In the genomic region with DNA sequence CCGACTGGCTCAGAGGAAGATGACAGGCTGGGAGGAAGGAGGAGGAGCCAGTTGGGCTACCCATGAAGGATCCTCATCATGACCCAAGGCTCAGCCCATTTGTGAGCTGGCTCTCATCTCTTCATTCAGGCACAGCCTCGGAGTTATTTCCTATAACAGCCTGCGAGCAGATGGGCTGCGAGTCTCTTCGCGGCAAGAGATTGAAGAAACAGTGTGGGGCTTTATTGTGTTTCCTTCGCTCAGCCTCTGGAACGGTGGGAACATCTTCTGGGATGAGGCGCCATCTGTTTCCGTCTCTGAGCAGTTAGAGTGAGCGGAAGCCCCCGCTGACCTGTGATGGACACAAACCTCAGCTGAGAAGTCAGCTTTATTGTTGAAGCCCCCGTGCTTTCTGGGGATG, we compare ENCODE assay signal across 15 mouse cellular contexts.
A peak's percentile ranks its signal among the peaks of the same experiment; 100 is the strongest.
DNase-seq lines count a peak whose midpoint lies in the region; ATAC-seq lines count a peak whose summit lies in the region.
"Had no signal": no experiment of that assay in that cellular context is flagged by ENCODE, and none has a peak within 500 bp of the region (broad histone marks: within the 10 kb centered on the region; RNA-seq: fewer than 3 reads in every experiment).

No protein-coding gene starts in this region.

- H3K9ac ChIP-seq in hindbrain, embryonic 16.5 days (ENCODE audit: low read depth, low read length) = no peak overlapping the region
- no peak overlapping the region for H3K9ac ChIP-seq in midbrain, embryonic 16.5 days (ENCODE audit: low read depth, low read length)
- no peak overlapping the region for H3K9ac ChIP-seq in neural tube, embryonic 15.5 days (replicated peaks)
- H3K9ac ChIP-seq: embryonic facial prominence, embryonic 12.5 days; heart, embryonic 12.5 days; lung, embryonic 14.5 days had no signal

- H3K27me3 ChIP-seq in hindbrain, embryonic 16.5 days (replicated peaks; ENCODE audit: control insufficient read depth, insufficient read depth, low read length) = no peaks in the 10 kb centered on the region
- H3K27me3 ChIP-seq in hindbrain, embryonic 10.5 days (ENCODE audit: insufficient read depth, poor library complexity, severe bottlenecking) = no peaks in the 10 kb centered on the region
- H3K27me3 ChIP-seq in midbrain, embryonic 10.5 days (ENCODE audit: low read depth, poor library complexity, severe bottlenecking) = peaks cover 28% of the 10 kb centered on the region
- no peaks in the 10 kb centered on the region for H3K27me3 ChIP-seq in midbrain, embryonic 16.5 days (ENCODE audit: control insufficient read depth, insufficient read depth, low read depth, low read length)
- H3K27me3 ChIP-seq in neural tube, embryonic 15.5 days (replicated peaks) = no peaks in the 10 kb centered on the region
- H3K27me3 ChIP-seq: embryonic facial prominence, embryonic 12.5 days; heart, embryonic 12.5 days; Patski had no signal

- no peaks in the 10 kb centered on the region for H3K9me3 ChIP-seq in hindbrain, embryonic 16.5 days (ENCODE audit: control insufficient read depth, low read length)
- no peaks in the 10 kb centered on the region for H3K9me3 ChIP-seq in hindbrain, embryonic 10.5 days
- H3K9me3 ChIP-seq in midbrain, embryonic 10.5 days (replicated peaks) = 0 out of 2 replicates have a peak, but pooled peaks cover 10% of the 10 kb centered on the region
- H3K9me3 ChIP-seq in midbrain, embryonic 16.5 days (replicated peaks; ENCODE audit: control insufficient read depth, low read length, poor library complexity, severe bottlenecking) = no peaks in the 10 kb centered on the region; the same call in 1 of the 2 replicates
- no peaks in the 10 kb centered on the region for H3K9me3 ChIP-seq in neural tube, embryonic 15.5 days (replicated peaks)
- H3K9me3 ChIP-seq: embryonic facial prominence, embryonic 12.5 days had no signal

- 0 out of 2 replicates have a peak overlapping the region, but pooled peaks have one; percentile 0 for H3K27ac ChIP-seq in hindbrain, embryonic 16.5 days (ENCODE audit: low read depth, low read length)
- no peak overlapping the region; the same call in 1 of the 2 replicates for H3K27ac ChIP-seq in hindbrain, embryonic 10.5 days
- peak overlapping the region; percentile 59 for H3K27ac ChIP-seq in midbrain, embryonic 10.5 days (replicated peaks)
- no peak overlapping the region; the same call in 1 of the 2 replicates for H3K27ac ChIP-seq in midbrain, embryonic 16.5 days (ENCODE audit: low read length)
- peak overlapping the region; percentile 37 for H3K27ac ChIP-seq in neural tube, embryonic 15.5 days (replicated peaks)
- H3K27ac ChIP-seq: embryonic facial prominence, embryonic 12.5 days had no signal

- H3K36me3 ChIP-seq in hindbrain, embryonic 16.5 days (ENCODE audit: control insufficient read depth, insufficient read depth, low read length) = no peaks in the 10 kb centered on the region
- H3K36me3 ChIP-seq in hindbrain, embryonic 10.5 days = no peaks in the 10 kb centered on the region
- no peaks in the 10 kb centered on the region for H3K36me3 ChIP-seq in midbrain, embryonic 10.5 days
- no peaks in the 10 kb centered on the region for H3K36me3 ChIP-seq in midbrain, embryonic 16.5 days (ENCODE audit: control insufficient read depth, insufficient read depth, low read length)
- no peaks in the 10 kb centered on the region for H3K36me3 ChIP-seq in neural tube, embryonic 15.5 days
- H3K36me3 ChIP-seq: embryonic facial prominence, embryonic 12.5 days; heart, embryonic 12.5 days had no signal

- peaks cover 7% of the 10 kb centered on the region; the same call in 1 of the 2 replicates for H3K4me1 ChIP-seq in hindbrain, embryonic 16.5 days (ENCODE audit: control insufficient read depth, insufficient read depth, low read depth, low read length)
- H3K4me1 ChIP-seq in hindbrain, embryonic 10.5 days (replicated peaks) = peaks cover 28% of the 10 kb centered on the region
- H3K4me1 ChIP-seq in midbrain, embryonic 10.5 days = peaks cover 62% of the 10 kb centered on the region
- H3K4me1 ChIP-seq in midbrain, embryonic 16.5 days (ENCODE audit: control insufficient read depth, insufficient read depth, low read length) = peaks cover 9% of the 10 kb centered on the region
- peaks cover 17% of the 10 kb centered on the region for H3K4me1 ChIP-seq in neural tube, embryonic 15.5 days
- H3K4me1 ChIP-seq: embryonic facial prominence, embryonic 12.5 days; heart, embryonic 12.5 days had no signal

- peak; percentile 66 for ATAC-seq in hindbrain, embryonic 16.5 days
- ATAC-seq in midbrain, embryonic 16.5 days = no peak
- no peak for ATAC-seq in neural tube, embryonic 15.5 days (ENCODE audit: low FRiP score)
- ATAC-seq: Patski had no signal

- WGBS in hindbrain, embryonic 16.5 days = 55% methylated on average over 13 of the region's 13 CpGs
- 84% methylated on average over 13 of the region's 13 CpGs for WGBS in hindbrain, embryonic 10.5 days
- 80% methylated on average over 13 of the region's 13 CpGs for WGBS in midbrain, embryonic 10.5 days
- WGBS in midbrain, embryonic 16.5 days = 58% methylated on average over 13 of the region's 13 CpGs
- WGBS in neural tube, embryonic 15.5 days = 57% methylated on average over 13 of the region's 13 CpGs

- H3K4me2 ChIP-seq in hindbrain, embryonic 16.5 days (ENCODE audit: low read length) = no peak overlapping the region
- H3K4me2 ChIP-seq in midbrain, embryonic 16.5 days (ENCODE audit: low read length) = no peak overlapping the region
- no peak overlapping the region for H3K4me2 ChIP-seq in neural tube, embryonic 15.5 days
- H3K4me2 ChIP-seq: embryonic facial prominence, embryonic 12.5 days; heart, embryonic 12.5 days; lung, embryonic 14.5 days had no signal

- DNase-seq in cerebellum, postnatal 14 days = peak; percentile 48 to 56
- no peak for DNase-seq in cerebellum, adult 11-12 months
- no peak for DNase-seq in hindbrain, embryonic 10.5 days (ENCODE audit: low spot score)
- DNase-seq in midbrain, embryonic 10.5 days (ENCODE audit: low spot score) = no peak
- DNase-seq in ovary, postnatal 36 days (ENCODE audit: low spot score) = no peak
- DNase-seq: gastrocnemius, postnatal 25 days; heart, postnatal 4 days; kidney, adult 18-20 months; lung, embryonic 14.5 days had no signal

- no peak overlapping the region for H3K4me3 ChIP-seq in hindbrain, embryonic 16.5 days (ENCODE audit: low read length)
- H3K4me3 ChIP-seq in hindbrain, embryonic 10.5 days = no peak overlapping the region
- no peak overlapping the region for H3K4me3 ChIP-seq in midbrain, embryonic 10.5 days
- no peak overlapping the region for H3K4me3 ChIP-seq in midbrain, embryonic 16.5 days (ENCODE audit: low read depth, low read length)
- no peak overlapping the region for H3K4me3 ChIP-seq in neural tube, embryonic 15.5 days (replicated peaks)
- H3K4me3 ChIP-seq: embryonic facial prominence, embryonic 12.5 days; heart, embryonic 12.5 days had no signal

Comparison
In these comparisons a context has a peak if more than half of its experiments do, and no peak if none do; other contexts are left out.
1. DNase-seq: peak in cerebellum, postnatal 14 days (2 of 2); none in cerebellum, adult 11-12 months (single experiment), hindbrain, embryonic 10.5 days (single experiment), midbrain, embryonic 10.5 days (single experiment) and ovary, postnatal 36 days (single experiment).
2. H3K27ac ChIP-seq: peak in hindbrain, embryonic 16.5 days (single experiment), midbrain, embryonic 10.5 days (single experiment) and neural tube, embryonic 15.5 days (single experiment); none in hindbrain, embryonic 10.5 days (single experiment) and midbrain, embryonic 16.5 days (single experiment).